7 mouse cellular contexts compared by ENCODE assay signal in the genomic region with DNA sequence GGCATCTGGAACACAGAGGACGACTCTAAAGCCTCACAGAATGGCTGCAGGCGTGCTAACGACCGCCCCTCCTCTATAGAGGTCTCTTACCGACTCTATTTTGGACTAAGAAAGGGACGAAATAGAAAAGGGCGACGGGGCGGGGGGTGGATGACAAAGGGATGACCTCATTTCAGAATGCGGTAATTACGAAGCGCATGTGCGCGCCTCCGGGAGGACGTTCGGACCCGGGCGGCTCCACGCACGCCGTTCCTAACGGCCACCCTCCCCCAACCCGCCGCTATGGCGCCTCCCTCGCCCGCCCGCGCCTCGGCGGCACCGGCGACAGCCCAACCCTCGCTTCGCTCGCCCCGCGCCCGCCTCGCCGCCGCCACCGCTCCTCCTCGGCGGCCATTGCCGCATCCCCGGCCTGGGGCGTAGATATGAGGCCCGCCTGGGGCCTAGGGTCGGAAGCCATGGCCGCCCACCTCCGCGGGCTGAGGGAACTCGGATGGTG. TPM values are rescaled to one million over a fixed set of nuclear protein-coding genes. Genes with fewer than 3 reads are reported as not detected.
DNase-seq lines count a peak whose midpoint lies in the region; ATAC-seq lines count a peak whose summit lies in the region.

No protein-coding gene starts in this region.

- H3K36me3 ChIP-seq in forebrain, embryonic 12.5 days (replicated peaks): peaks cover 30% of the 10 kb centered on the region
- H3K36me3 ChIP-seq in hindbrain, embryonic 10.5 days: peaks cover 39% of the 10 kb centered on the region
- H3K36me3 ChIP-seq in lung, embryonic 15.5 days: peaks cover 28% of the 10 kb centered on the region

- peak; percentile 72 for DNase-seq in ZHBTc4 (ENCODE audit: low read depth, low spot score)
- DNase-seq in hindbrain, embryonic 10.5 days (ENCODE audit: low spot score): peak; percentile 70
- DNase-seq in layer of hippocampus, postnatal 14 days (ENCODE audit: low spot score in 2 of 2): peak; percentile 56 to 70
- peak; percentile 72 for DNase-seq in retina, embryonic 14.5 days (ENCODE audit: low spot score)

- peaks cover 19% of the 10 kb centered on the region for H3K4me1 ChIP-seq in forebrain, embryonic 12.5 days
- H3K4me1 ChIP-seq in hindbrain, embryonic 10.5 days (replicated peaks): peaks cover 36% of the 10 kb centered on the region
- peaks cover 23% of the 10 kb centered on the region for H3K4me1 ChIP-seq in lung, embryonic 15.5 days

- peak overlapping the region; percentile 97 for H3K4me3 ChIP-seq in forebrain, embryonic 12.5 days (replicated peaks)
- H3K4me3 ChIP-seq in hindbrain, embryonic 10.5 days: peak overlapping the region; percentile 93
- peak overlapping the region; percentile 80 for H3K4me3 ChIP-seq in lung, embryonic 15.5 days

- peak overlapping the region; percentile 67 for H3K4me2 ChIP-seq in forebrain, embryonic 12.5 days
- H3K4me2 ChIP-seq in lung, embryonic 15.5 days: peak overlapping the region; percentile 56

- H3K9me3 ChIP-seq in forebrain, embryonic 12.5 days: no peaks in the 10 kb centered on the region
- no peaks in the 10 kb centered on the region for H3K9me3 ChIP-seq in hindbrain, embryonic 10.5 days
- H3K9me3 ChIP-seq in lung, embryonic 15.5 days: no peaks in the 10 kb centered on the region

- peak overlapping the region; percentile 99 for H3K9ac ChIP-seq in forebrain, embryonic 12.5 days
- peak overlapping the region; percentile 98 for H3K9ac ChIP-seq in lung, embryonic 15.5 days

- H3K27me3 ChIP-seq in forebrain, embryonic 12.5 days: 0 out of 2 replicates have a peak, but pooled peaks cover 13% of the 10 kb centered on the region
- no peaks in the 10 kb centered on the region for H3K27me3 ChIP-seq in hindbrain, embryonic 10.5 days (ENCODE audit: insufficient read depth, poor library complexity, severe bottlenecking)
- H3K27me3 ChIP-seq in lung, embryonic 15.5 days: no peaks in the 10 kb centered on the region

- H3K27ac ChIP-seq in forebrain, embryonic 12.5 days: peak overlapping the region; percentile 96
- H3K27ac ChIP-seq in hindbrain, embryonic 10.5 days: peak overlapping the region; percentile 100
- peak overlapping the region; percentile 86 for H3K27ac ChIP-seq in lung, embryonic 15.5 days

- peak; percentile 46; the same call in 1 of the 2 replicates for ATAC-seq in cerebellum, adult (ENCODE audit: insufficient number of reproducible peaks, low FRiP score, low TSS enrichment)
- ATAC-seq in forebrain, embryonic 12.5 days (ENCODE audit: low FRiP score): peak; percentile 75
- ATAC-seq in lung, embryonic 15.5 days (ENCODE audit: borderline replicate concordance, extremely low read depth, low FRiP score, low TSS enrichment): peak; percentile 72

- under 1% methylated on average over 54 of the region's 55 CpGs for WGBS in forebrain, embryonic 12.5 days
- under 1% methylated on average over 55 of the region's 55 CpGs for WGBS in hindbrain, embryonic 10.5 days
- WGBS in lung, embryonic 15.5 days: under 1% methylated on average over 55 of the region's 55 CpGs

RNA-seq across cellular contexts. Expression of a gene that starts 6.8 kb away (rescaled TPM):
- 1,281 and 1,312 TPM in 2 replicates for polyA plus RNA-seq in forebrain, embryonic 12.5 days (2016; fragmentation: Nextera tagmentation; extraction: Ambion mirVana)
- 893 and 1,134 TPM in 2 replicates for polyA plus RNA-seq in hindbrain, embryonic 10.5 days (2016; fragmentation: Nextera tagmentation; extraction: Ambion mirVana)
- total RNA-seq in layer of hippocampus, postnatal 14 days (2021): 100 to 1,000 TPM; 938 to 989 TPM
- 825 and 899 TPM in 2 replicates for polyA plus RNA-seq in lung, embryonic 15.5 days (2015; fragmentation: Nextera tagmentation; extraction: Ambion mirVana)

RNA-seq across cellular contexts. Expression of a gene that starts 13.3 kb away (rescaled TPM):
- not detected in 2 replicates for polyA plus RNA-seq in forebrain, embryonic 12.5 days (2016; fragmentation: Nextera tagmentation; extraction: Ambion mirVana)
- 0.34 TPM in 1 of 2 replicates, not detected in the other for polyA plus RNA-seq in hindbrain, embryonic 10.5 days (2016; fragmentation: Nextera tagmentation; extraction: Ambion mirVana)
- not detected for total RNA-seq in layer of hippocampus, postnatal 14 days (2021)
- polyA plus RNA-seq in lung, embryonic 15.5 days (2015; fragmentation: Nextera tagmentation; extraction: Ambion mirVana): not detected in 2 replicates

RNA-seq across cellular contexts. Expression of a gene that starts 42.0 kb away (rescaled TPM):
- polyA plus RNA-seq in forebrain, embryonic 12.5 days (2016; fragmentation: Nextera tagmentation; extraction: Ambion mirVana): 28.2 and 33.5 TPM in 2 replicates
- polyA plus RNA-seq in hindbrain, embryonic 10.5 days (2016; fragmentation: Nextera tagmentation; extraction: Ambion mirVana): 23.3 and 24.4 TPM in 2 replicates
- total RNA-seq in layer of hippocampus, postnatal 14 days (2021): 10 to 100 TPM; 36.9 to 42.8 TPM
- 21.3 and 23.5 TPM in 2 replicates for polyA plus RNA-seq in lung, embryonic 15.5 days (2015; fragmentation: Nextera tagmentation; extraction: Ambion mirVana)

Comparison
In these comparisons a context has a peak if more than half of its experiments do, and no peak if none do; other contexts are left out.
1. Peak in every context shown above with its lines: DNase-seq, ATAC-seq, H3K4me3 ChIP-seq and H3K27ac ChIP-seq.